Mouse (Mus musculus) erythroblast, embryonic 14.5 days (primary cell): ENCODE data around the gene Ilk. TPM values are rescaled to one million over a fixed set of nuclear protein-coding genes. Genes with fewer than 3 reads are reported as not detected.
"Not testable (repeated sequence)": the region's sequence is repeated elsewhere in the genome, so short reads cannot be mapped to it uniquely, and the experiment has no call there.

ENCODE experiments used
- H3K27me3 ChIP-seq: 2 replicates; pipeline ENCODE4 v1.6.1; 2012; ENCODE audit warnings: inconsistent platforms; ENCODE audit not compliant: control insufficient read depth
- H3K36me3 ChIP-seq: 2 replicates; pipeline ENCODE4 v1.6.1; 2012; ENCODE audit warnings: mild to moderate bottlenecking, inconsistent platforms; ENCODE audit not compliant: control insufficient read depth
- H3K4me1 ChIP-seq: 2 replicates; pipeline ENCODE4 v1.6.1; 2012; ENCODE audit warnings: inconsistent platforms; ENCODE audit not compliant: control insufficient read depth
- H3K4me3 ChIP-seq: replicated peaks from 2 replicates; pipeline ENCODE3; 2012; ENCODE audit warnings: moderate library complexity, mild to moderate bottlenecking, inconsistent platforms
- H3K9me3 ChIP-seq: 2 replicates; pipeline ENCODE4 v1.6.1; 2012; ENCODE audit warnings: low read length, inconsistent platforms, mixed read lengths; ENCODE audit not compliant: control insufficient read depth
- GATA1 ChIP-seq: IDR thresholded peaks from 2 replicates; pipeline ENCODE4 v1.6.1; 2012; ENCODE audit warnings: low read length, inconsistent platforms, mixed read lengths
- TAL1 ChIP-seq: IDR thresholded peaks from 3 replicates; pipeline ENCODE4 v1.6.1; 2012; ENCODE audit warnings: low read length, inconsistent platforms, mixed read lengths
- polyA plus RNA-seq: library from polyadenylated mRNA; stranded (reverse); fragments of >175 nt; gene quantifications from 2 replicates; pipeline ENCODE4 v1.2.3, GENCODE M21; 2012

Ilk gene
- polyA plus RNA-seq, 1 experiment: 3.1 TPM

GRCm38 (mm10) chr7:105740851-105741250, 4.5 kb downstream of the Ilk start:
- H3K4me3 ChIP-seq: no peak overlapping the region
- TF ChIP-seq TAL1: no peak
- H3K36me3 ChIP-seq: peaks cover 54% of the 10 kb centered on the region
- H3K27me3 ChIP-seq: no peaks in the 10 kb centered on the region
- no peaks in the 10 kb centered on the region for H3K9me3 ChIP-seq
- H3K4me1 ChIP-seq: peaks cover 69% of the 10 kb centered on the region

GRCm38 (mm10) chr7:105741978-105742377, 5.6 kb downstream of the Ilk start:
- Histone ChIP-seq H3K4me3 (no peak overlapping the region), H3K4me1 (peaks cover 62% of the 10 kb centered on the region), H3K36me3 (peaks cover 64% of the 10 kb centered on the region), H3K27me3 (no peaks in the 10 kb centered on the region), H3K9me3 (no peaks in the 10 kb centered on the region)
- no peak for TF ChIP-seq TAL1
- no peak for TF ChIP-seq GATA1

DNA sequence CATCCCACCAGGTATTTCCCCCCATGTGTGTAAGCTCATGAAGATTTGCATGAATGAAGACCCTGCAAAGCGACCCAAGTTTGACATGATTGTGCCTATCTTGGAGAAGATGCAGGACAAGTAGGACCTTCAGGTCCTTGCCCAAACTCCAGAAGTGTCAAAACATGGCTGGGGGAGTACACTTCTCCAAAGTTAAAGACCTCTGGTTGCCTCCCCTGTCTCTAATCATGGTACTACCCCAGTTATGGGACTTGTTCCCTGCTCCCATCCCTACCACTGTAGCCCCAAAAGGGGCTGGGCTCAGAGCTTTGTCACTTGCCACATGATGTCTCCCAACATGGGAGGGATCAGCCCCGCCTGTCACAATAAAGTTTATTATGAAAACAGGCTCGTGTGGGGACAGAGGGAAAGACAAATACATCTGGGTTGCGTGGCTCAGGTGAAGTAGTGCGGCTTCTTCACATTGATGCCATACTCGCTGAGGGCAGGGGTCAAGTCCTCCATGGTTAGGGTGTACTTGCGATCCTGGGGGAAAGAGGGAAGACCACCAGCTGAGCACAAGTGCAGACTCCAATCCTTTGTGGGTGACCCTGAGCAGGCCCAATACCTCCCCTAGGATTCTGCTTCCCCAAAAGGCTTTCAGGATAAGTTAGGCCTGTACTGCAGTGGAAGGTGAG, 6.3 kb downstream of the Ilk start:
- not testable (repeated sequence) for H3K27me3 ChIP-seq, H3K9me3 ChIP-seq
- peak overlapping the region; percentile 93 for H3K4me3 ChIP-seq
- peaks cover 71% of the 10 kb centered on the region for H3K36me3 ChIP-seq
- peaks cover 58% of the 10 kb centered on the region for H3K4me1 ChIP-seq

- H3K4me3 ChIP-seq: peak overlapping the region; percentile 93
- H3K9me3 ChIP-seq, H3K27me3 ChIP-seq: not testable (repeated sequence)
- H3K36me3 ChIP-seq: peaks cover 78% of the 10 kb centered on the region
- H3K4me1 ChIP-seq: peaks cover 50% of the 10 kb centered on the region
These were observed 7.0 kb downstream of the Ilk start for GRCm38 (mm10) chr7:105743246-105743925.

- Histone ChIP-seq H3K27me3 (no peaks in the 10 kb centered on the region), H3K9me3 (no peaks in the 10 kb centered on the region), H3K4me1 (peaks cover 44% of the 10 kb centered on the region), H3K4me3 (peak within 1 kb of the TSS; percentile 93), H3K36me3 (peaks cover 80% of the 10 kb centered on the region)
- TF ChIP-seq GATA1 (no peak), TAL1 (no peak)
These were observed 7.7 kb downstream of the Ilk start, which contains the start of gene Taf10 for GRCm38 (mm10) chr7:105743926-105744590. TSS of gene Taf10 (minus strand) at chr7:105744361.

GRCm38 (mm10) chr7:105747776-105748175, 11.4 kb downstream of the Ilk start:
- TF ChIP-seq TAL1 (no peak), GATA1 (no peak)
- H3K9me3 ChIP-seq: no peaks in the 10 kb centered on the region
- peaks cover 58% of the 10 kb centered on the region for H3K36me3 ChIP-seq
- H3K4me1 ChIP-seq: peaks cover 52% of the 10 kb centered on the region
- no peak overlapping the region for H3K4me3 ChIP-seq
- no peaks in the 10 kb centered on the region for H3K27me3 ChIP-seq

DNA sequence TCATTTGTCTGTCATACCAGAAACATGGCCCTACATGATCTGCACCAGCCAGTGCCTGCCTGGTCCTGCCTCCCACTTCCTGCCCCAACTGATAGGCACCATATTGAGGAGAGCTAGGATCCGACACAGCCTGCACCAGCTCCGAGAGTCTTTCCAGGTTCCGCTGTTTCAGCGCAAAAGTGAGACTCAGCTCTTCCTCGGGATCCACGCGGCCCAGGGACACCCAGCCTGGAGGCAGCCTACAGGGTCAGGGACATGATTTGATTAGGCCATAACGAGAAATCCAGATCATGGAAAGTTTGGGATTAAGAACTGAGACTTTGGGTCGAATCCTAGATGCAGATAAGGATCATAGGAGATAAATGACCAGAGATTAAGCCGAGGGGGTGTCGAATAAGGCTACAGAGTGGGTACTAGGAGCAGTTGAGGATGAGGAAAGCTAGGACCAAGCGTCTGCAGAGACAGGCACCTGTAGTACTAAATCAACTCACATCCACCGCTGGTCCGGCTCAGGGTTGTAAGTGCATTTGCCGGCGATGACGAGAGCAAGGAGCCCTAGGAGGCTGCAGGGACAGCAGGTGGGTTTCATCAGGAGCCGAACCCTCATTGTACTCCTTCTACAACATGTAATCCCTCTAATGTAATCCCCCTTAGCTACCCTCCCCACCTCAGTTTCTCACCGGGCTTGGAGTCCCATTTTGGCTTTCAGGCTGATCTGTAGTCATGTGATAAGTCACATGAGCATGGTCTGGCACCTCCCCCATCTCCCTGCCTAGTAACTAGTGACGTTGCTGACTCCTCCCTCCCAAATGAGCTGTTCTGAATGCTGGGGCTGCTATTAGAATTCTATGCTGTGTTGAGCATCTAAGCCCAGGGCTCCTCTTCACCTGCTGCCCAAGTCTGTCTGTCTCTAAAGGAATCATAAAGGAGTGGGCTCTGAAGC, 15.4 kb downstream of the Ilk start, which contains the start of gene Tpp1:
Tpp1 (minus strand) TSS at position 745 of the 943 bp plus-strand sequence.
- Histone ChIP-seq H3K36me3 (peaks cover 39% of the 10 kb centered on the region), H3K9me3 (no peaks in the 10 kb centered on the region), H3K4me1 (peaks cover 27% of the 10 kb centered on the region), H3K27me3 (no peaks in the 10 kb centered on the region), H3K4me3 (peak within 1 kb of the TSS; percentile 75)
- TF ChIP-seq GATA1 (no peak), TAL1 (no peak)

- TF ChIP-seq TAL1 (no peak), GATA1 (no peak)
- no peaks in the 10 kb centered on the region for H3K27me3 ChIP-seq
- H3K4me1 ChIP-seq: peaks cover 24% of the 10 kb centered on the region
- no peaks in the 10 kb centered on the region for H3K9me3 ChIP-seq
- H3K36me3 ChIP-seq: peaks cover 29% of the 10 kb centered on the region
- H3K4me3 ChIP-seq: no peak overlapping the region
These were observed 16.3 kb downstream of the Ilk start for GRCm38 (mm10) chr7:105752716-105753115.
